Mouse (Mus musculus) left cerebral cortex, postnatal 10 days (tissue): ENCODE results near the gene Myof. TPM values are rescaled to one million over a fixed set of nuclear protein-coding genes. Genes with fewer than 3 reads are reported as not detected.
A peak's percentile ranks its signal among the peaks of the same experiment; 100 is the strongest.

ENCODE experiments used
- DNase-seq, 2 experiments: peaks; one replicate each; pipeline ENCODE4 v3.0.0; 2021 to 2022; ENCODE audit warnings: low spot score in 2 of 2, mixed read lengths in 1 of 2; ENCODE audit errors: extremely low spot score in 1 of 2
- intact Hi-C: fragments of 180-260 bp; cut with DNase I; formaldehyde crosslinking; loops from one replicate; pipeline ENCODE4 v1.15.1; 2025
- total RNA-seq, 2 experiments: library from RNA; stranded (reverse); gene quantifications; 2 replicates each; pipeline ENCODE4 v1.2.3; 2021

The Myof gene
- 1 to 10 TPM; 7.2 to 7.8 TPM for total RNA-seq

DNA sequence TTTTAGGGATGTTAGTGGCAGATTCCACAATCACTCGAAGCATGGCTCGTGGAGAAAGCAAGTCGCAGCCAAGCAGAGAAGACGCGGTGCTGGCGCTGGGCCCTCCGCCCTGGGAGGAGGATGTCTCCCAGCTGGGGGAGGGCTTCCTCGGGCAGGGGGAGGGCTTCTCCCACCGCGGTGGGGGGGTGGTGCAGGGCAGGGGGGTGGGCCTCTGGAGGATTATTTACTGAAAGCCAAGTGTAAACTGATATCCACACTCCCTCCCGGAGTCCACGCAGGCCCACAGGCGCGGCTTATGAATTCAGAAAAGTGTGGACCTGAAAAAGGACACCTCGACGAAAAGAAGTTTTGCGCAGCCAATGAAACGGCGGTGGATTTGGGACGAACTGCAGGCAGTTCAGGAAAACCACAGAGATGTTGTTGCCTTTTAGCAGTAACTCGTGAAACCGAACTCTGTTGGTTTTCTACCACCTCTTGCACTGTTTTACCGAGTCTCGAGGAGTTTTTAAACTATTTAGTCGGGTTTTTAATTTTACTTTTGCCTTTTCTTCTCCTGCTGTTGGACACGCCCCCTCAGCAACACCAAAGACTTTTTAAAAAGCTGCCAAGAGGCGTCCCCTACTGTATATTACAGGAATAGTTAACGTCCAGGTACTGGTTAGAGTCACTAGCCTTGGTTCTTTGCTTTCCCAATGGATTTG is at the start of gene Myof:
TSS of gene Myof (minus strand) at position 297 of the 701 bp plus-strand sequence.
- intact Hi-C loops, result no loop called here
- DNase-seq, result peak in 1 of 2 experiments; percentile 74

DNA sequence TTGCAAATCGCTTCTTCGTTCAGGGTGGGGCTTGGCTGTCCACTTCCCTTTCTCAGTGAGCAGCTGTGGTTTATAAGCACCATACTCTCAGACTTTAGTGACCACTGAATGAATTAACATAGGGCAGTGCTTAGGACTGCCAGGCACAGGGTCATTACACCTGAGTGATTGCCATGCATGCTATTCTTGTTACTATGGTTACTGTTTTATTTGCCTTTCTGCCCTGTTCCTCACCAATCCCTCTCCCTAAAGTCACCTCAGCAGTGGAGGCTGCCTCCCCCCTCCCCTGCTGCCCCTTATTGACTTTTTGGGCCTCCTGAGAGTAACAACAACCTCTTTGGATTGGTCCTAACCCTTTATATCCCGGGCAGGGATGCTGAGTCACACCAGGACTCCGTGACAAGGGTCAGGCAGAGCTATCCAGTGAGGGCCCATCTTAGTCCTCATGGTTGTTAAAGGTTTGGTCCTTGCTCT is 48.2 kb upstream of the Myof start:
- intact Hi-C loops, result no loop called here
- DNase-seq, result no peak

DNA sequence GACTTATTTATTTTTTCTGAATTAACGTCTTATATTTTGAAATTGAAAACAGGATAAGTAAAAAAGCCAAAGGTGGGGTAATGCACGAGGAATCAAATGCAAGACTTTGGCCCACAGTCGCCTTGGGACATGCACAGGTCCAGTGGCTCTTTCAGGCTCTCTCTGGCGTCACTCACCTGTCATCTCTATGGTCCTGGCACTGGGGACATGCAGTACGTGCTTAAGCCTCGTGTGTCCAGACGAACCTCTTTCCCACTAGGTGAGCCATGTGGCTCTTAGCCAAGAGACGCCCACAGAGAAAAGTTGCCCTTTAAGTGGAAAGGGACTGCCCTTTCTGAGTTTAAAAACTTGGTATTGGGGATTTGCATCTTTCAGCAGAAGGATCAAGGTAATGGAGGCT is 46.0 kb upstream of the Myof start:
- intact Hi-C loops, result loop anchor here (10.0 kb wide), 1 partner anchor 105 kb away; no protein-coding TSS in a partner anchor
- no peak for DNase-seq

DNA sequence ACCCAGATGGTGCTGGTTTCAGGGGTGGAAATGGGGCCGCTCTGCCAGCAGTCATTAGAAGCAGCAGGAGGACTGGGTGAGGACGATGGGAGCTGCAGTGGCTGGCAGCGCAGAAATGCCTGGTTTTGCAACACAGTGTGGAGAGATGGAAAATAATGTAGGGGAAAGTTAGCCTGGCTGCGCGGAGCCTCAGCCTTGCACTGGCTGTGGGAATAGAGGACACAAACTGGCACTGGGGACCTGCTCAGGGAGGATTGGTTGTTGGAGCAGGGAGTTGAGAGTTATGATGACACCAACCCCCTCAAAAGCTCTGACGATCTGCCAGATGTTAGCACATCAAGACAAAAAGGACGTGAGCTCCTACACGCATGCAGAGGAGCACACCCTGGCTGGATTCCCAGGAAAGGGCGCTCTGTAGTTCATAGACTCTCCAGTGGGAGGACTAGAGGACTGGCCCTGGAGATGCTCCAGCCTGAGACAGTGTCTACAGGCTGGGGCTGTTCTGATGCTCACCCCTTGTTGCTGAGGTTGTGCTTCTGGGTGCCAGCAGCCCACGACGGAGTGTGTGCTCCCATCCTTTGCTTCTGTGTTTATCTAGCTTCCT is 43.7 kb upstream of the Myof start:
- intact Hi-C loops, result loop anchor here (10.0 kb wide), 1 partner anchor 108 kb away; no protein-coding TSS in a partner anchor
- DNase-seq, result peak; percentile 7 to 55

DNA sequence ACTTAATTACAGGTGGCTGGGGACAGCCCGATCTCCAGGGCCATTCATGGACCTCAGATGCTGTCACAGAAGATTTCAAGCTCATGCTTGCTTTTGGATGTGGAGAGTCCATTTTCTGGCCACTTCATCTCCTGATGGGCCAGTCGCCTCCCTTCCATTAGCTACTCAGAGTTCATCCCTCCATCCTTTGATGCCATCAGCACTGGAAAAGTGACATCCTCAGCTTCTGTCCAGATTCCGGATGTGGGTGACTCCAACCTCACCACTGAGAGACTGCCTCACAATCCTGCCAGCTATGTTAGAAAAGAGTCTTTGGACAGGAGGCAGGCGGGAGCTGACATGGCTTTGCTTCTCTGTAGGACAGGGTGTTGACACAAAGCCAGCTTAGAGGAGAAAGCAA is 42.5 kb upstream of the Myof start:
- no peak for DNase-seq
- intact Hi-C loops, result loop anchor here (10.0 kb wide), 1 partner anchor 109 kb away; no protein-coding TSS in a partner anchor

DNA sequence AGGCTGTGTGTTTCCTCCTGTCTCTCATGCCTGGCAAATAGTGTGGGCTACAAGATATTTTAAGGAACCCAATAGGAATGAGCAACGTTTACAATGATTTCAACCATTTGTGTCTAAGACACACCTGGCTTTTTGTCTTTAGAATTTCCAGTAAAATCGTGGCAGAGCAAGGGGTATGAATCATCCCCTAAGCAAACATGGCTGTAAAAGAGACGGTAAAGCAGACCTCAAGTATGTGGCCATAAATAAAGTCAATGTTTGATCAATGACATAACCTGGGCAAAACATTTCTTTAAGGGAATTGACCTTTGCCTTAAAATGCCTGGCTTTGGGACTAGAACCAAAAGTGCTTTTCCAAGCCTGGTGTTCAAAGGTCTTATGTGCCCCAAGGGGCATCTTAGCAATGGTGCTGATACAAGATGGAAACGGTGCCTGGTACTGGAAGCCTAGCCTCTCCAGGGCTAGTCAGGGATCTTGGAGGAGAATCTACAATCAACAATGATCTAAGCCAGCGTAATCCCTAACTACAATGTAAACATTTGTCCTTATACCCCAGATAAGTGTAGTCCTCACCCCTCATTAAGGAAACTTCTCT is 39.7 kb upstream of the Myof start:
- intact Hi-C loops, result loop anchor here (10.0 kb wide), 1 partner anchor 112 kb away; no protein-coding TSS in a partner anchor
- no peak for DNase-seq

DNA sequence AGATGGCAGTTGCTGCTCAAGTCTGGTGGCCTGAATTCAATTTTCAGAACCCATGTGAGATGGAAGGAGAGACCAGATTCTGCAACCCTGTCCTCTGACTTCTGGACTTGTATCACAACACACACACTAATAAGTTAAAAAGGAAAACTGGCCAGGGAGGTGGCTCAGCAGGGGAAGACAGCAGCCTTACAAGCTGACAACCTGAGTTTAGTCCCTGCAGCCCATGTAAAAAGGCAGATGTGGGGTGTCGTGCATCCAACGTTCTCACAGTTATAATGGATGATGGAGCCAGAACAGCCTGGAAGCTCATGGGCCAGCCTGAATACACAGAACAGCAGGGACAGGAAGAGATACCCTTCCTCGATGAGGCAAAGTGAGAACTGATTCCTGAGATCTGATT is 38.0 kb upstream of the Myof start:
- intact Hi-C loops, result loop anchor here (10.0 kb wide), 1 partner anchor 113 kb away; no protein-coding TSS in a partner anchor
- no peak for DNase-seq

DNA sequence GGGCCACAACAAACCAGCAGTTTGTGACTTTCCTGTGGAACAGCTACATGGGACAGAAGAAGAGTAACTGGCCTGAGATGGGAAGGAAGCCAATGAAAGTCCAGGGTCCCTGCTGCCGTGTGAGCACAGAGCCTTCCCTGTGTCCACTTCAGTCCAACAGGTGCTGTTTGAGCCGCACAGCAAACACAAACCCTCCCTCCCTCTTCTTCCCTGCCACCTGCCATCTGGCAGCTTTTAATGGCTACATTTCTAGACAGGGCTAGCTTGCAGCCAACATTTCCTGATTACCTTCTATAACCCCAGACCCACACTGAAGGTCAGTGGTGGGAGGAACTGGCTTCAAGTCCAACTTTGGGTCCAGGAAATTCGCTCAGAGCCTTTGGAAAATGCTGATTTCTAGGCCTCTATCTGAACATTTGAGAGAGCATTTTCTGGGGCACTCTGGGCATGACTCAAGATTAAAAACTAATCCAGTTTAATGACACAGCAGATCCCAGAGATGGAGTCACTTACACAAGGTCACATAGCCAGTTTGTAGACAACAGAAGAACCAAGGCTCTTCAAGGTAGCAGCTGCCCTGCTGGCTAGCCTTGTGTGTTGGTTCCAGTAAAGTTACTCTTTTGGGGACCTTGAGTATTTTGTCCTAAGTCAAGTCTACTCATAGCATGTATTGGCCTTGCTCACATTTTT is 34.6 kb upstream of the Myof start:
- intact Hi-C loops, result loop anchor here (10.0 kb wide), 1 partner anchor 277 kb away; no protein-coding TSS in a partner anchor
- no peak for DNase-seq

DNA sequence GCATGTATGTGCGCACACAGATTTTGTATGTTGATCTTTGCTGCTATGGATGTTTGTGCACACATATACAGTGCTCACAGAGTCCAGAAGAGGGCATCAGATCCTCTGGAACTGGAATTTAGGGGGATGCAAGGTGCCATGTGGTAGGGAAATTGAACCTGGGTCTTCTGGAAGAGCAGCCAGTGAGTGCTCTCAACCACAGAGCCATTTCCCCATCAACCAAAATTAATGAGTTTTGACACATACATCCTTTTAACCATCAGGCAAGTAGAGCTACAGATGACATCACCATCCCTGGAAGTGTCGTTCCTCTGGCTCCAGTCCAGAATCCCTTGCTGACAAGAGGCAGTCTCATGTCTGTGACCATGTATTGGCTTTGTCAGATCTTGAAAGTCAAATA is 32.9 kb upstream of the Myof start:
- intact Hi-C loops, result loop anchor here (10.0 kb wide), 1 partner anchor 279 kb away; no protein-coding TSS in a partner anchor
- no peak for DNase-seq

DNA sequence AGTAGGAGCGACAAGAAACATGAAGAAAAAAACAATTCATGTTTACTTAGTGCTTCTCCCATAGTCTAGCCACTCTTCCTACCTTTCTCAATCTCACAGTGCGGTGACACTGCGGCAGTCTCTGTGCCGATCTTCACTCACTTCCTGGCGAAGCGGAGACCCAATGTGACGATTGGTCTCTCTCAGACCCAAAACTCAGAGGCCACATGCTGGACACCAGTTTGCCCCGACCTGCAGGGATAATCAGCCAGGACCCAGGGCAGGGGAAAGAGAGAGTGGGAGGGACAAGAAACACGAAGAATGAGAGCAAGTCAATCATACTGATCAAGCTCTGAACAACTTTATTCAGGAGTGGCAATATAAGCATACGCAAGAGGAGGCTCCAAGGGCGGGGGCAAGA is 31.7 kb upstream of the Myof start:
- intact Hi-C loops, result loop anchor here (10.0 kb wide), 1 partner anchor 280 kb away; no protein-coding TSS in a partner anchor
- DNase-seq, result no peak

DNA sequence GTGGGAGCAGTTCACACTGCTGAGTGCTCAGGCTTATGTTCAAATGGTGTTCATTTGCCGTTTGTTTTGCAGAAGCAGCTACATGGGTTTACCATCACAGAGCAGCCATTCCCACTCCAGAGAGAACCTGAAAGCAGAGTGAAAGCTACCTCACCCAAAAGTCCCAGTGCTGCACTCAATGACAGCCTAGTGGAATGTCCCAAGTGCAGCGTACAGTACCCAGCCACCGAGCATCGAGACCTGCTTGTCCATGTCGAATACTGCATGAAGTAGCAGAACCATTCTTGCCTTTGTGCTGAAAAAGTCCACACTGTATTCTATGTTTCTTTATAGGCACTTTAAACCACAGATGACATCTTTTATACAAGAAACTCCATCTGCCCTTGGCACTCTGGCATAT is 29.8 kb upstream of the Myof start:
- intact Hi-C loops, result loop anchor here (10.0 kb wide), 1 partner anchor 282 kb away; no protein-coding TSS in a partner anchor
- DNase-seq, result no peak

DNA sequence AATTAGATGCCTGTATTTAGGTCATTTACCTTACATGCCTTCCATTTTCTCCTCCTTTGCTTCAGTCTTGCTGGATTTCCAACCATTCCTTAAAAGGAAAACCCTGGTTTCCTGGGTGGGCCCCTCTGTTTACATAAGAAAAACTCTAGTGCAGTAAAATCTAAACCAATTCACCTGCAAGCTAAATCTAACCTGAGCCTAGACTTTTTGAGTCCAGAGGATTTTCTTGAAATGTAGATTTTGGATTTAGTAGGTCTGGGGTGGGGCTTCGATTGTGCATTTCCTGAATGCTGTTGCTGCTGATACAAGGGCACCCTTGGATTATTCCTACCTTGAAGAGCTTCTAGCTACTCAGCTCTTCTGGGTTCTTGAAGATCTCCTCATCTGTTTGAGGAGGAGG is 20.7 kb upstream of the Myof start:
- no peak for DNase-seq
- intact Hi-C loops, result no loop called here

DNA sequence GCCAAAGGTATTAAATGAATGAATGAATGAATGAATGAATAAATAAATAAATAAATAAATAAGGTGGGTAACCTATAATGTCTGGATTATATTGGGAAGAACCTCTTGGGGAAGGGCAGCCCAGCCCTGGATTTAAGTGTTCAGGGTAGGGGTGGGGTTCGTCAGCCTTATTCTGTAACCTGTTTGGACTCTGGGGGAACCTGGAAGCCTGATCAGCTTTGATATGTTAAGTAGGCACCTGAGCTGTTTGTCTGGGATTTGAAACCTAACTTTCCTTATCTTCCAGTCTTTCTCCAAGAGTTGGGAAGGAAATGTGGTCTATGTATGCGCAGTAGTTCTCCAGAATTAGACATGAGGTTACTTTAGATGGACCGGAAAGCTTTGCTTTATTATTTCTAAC is 19.8 kb upstream of the Myof start:
- DNase-seq, result no peak
- intact Hi-C loops, result no loop called here

DNA sequence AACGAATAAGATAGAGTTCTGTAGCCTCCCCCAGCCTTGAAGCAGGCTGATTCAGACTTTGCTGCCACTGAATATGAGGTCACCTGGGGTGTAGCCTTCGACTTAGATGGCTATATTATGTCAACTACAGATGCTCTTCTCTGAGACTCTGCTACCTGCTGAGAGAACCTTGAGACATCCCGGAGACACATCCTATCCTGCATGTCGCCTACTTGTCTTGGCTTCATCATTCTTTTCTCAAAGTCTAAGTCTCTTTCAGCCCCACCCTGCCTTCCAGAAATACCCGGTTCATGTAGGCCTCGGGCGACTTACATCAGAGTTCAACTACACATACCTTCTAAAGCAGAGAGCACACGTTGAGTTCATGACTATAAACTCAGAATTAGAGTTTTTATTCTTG is 13.6 kb upstream of the Myof start:
- intact Hi-C loops, result no loop called here
- DNase-seq, result no peak

DNA sequence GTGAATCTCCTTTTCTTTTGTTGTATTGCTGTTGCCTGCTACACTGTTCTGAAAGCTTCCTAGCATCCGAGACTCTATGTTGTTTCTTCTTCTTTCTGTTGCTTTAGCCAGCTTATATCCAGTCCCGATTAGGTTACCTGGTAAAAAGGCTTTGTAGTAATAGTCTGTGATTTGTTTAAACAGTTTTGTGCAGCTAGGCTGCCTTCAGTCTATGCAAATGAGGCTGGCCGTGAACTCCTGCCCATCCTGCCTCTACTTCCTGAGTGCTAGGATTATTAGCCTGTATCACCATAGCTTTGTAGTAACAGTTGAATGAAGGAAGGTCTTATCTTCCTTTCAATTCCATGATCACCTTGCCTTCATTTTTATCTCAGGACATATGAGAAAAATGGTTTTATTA is 12.9 kb upstream of the Myof start:
- DNase-seq, result no peak
- intact Hi-C loops, result no loop called here

DNA sequence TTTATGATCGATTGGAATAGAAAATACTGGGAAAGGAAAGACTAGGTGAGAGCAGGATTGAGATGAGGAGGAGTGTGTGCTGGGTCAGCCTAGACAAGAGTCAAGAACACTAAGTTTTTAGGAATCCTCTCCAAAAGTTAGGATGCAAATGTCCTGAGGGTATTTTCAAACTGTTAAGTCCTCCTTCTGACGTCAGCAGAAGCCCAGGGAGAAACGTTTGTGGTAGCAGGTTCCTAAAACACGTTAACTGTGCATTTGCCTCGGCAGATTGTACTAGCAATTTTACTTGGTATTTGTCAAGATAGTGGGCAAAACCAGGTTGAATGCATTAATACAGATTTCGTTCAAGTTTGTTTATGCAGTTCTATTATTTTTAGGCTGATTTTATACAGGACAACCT is 12.4 kb upstream of the Myof start:
- DNase-seq, result no peak
- intact Hi-C loops, result no loop called here

DNA sequence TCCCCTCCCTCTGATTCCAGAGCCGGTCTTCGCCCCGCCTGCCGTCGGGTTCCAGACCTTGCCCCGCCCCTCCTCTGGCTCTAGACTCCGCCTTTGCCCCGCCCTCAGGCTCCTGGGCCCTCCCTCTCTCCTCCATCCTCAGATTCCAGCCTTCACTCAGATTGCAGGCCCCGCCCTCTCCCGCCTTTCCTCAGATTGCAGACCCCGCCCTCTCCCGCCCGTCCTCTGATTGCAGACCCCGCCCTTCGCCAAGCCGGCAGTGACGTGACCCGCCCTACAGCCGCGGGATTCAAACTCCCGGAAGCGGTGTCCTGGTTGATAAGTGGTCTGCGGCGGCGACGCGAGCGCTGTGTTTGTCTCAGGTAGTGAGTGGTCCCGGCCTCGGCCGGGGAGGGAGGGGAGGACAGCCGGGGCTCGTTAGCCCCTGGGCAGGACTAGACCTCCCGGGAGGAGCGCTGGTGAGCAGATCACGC is 11.4 kb upstream of the Myof start, which contains the start of gene Cep55:
TSS of gene Cep55 (plus strand) at position 292 of the 473 bp plus-strand sequence.
- intact Hi-C loops, result no loop called here
- DNase-seq, result peak; percentile 91 to 98

DNA sequence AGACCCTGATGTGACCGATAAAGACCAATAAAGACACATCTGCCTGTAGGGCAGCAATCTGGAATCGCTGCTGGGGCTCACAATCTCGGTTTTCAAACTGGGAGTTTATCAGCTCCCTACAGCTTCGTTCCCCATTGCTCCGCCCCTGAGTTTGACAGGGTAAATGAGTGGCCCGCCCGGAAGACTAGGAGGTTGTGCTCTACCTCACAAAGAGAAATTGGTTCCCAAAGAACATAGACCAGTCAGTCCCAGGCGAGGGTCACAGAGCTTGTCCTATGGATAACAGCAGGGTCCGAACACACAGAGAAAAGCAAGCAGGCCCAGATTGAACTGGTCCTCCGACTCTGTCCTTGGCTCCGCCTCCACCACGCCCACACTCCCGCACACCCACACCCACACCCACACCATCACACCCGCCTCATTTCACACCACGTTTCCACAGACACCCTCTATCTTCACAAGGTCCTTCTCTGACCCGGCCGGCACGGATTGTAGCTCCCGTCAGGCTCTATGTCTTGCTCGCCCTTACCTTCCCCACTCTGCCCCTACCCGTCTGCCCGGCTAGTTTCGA is 10.9 kb upstream of the Myof start:
- peak in 1 of 2 experiments; percentile 87 for DNase-seq
- intact Hi-C loops, result no loop called here
